Mouse (Mus musculus): ENCODE data around the gene St13. TPM values are rescaled to one million over a fixed set of nuclear protein-coding genes. Genes with fewer than 3 reads are reported as not detected.

Gene St13
- polyA plus RNA-seq, 1 experiment from 2014 or later, result 138 TPM

- no peak overlapping the region for H3K9ac ChIP-seq (ENCODE audit: low read depth, low read length)
- H3K36me3 ChIP-seq (ENCODE audit: control insufficient read depth, insufficient read depth, low read length), result peaks cover 20% of the 10 kb centered on the region
- 76% methylated on average over 4 of the region's 4 CpGs for WGBS (ENCODE audit: insufficient replicate concordance)
- ATAC-seq (replicated peaks; ENCODE audit: insufficient number of reproducible peaks, low FRiP score, low TSS enrichment), result no peak
- no peaks in the 10 kb centered on the region for H3K27me3 ChIP-seq (ENCODE audit: control insufficient read depth, insufficient read depth, low read length)
- no peak overlapping the region for H3K4me3 ChIP-seq (ENCODE audit: low read depth, low read length)
- H3K4me1 ChIP-seq (ENCODE audit: control insufficient read depth, insufficient read depth, low read length), result peaks cover 4% of the 10 kb centered on the region; the same call in 1 of the 2 replicates
- H3K4me2 ChIP-seq, result no peak overlapping the region
- no peaks in the 10 kb centered on the region for H3K9me3 ChIP-seq (replicated peaks; ENCODE audit: control insufficient read depth, low read length)
- no peak overlapping the region for H3K27ac ChIP-seq (ENCODE audit: low read depth, low read length)
Measured at GRCm38 (mm10) chr15:81324979-81325378, 74.9 kb downstream of the St13 start.

- 88% methylated on average over 3 of the region's 3 CpGs for WGBS (ENCODE audit: insufficient replicate concordance)
- no peaks in the 10 kb centered on the region for H3K4me1 ChIP-seq (ENCODE audit: control insufficient read depth, insufficient read depth, low read length)
- no peak overlapping the region for H3K9ac ChIP-seq (ENCODE audit: low read depth, low read length)
- no peak overlapping the region for H3K4me2 ChIP-seq
- ATAC-seq (replicated peaks; ENCODE audit: insufficient number of reproducible peaks, low FRiP score, low TSS enrichment), result no peak
- H3K4me3 ChIP-seq (ENCODE audit: low read depth, low read length), result no peak overlapping the region
- peaks cover 37% of the 10 kb centered on the region for H3K36me3 ChIP-seq (ENCODE audit: control insufficient read depth, insufficient read depth, low read length)
- no peaks in the 10 kb centered on the region for H3K9me3 ChIP-seq (replicated peaks; ENCODE audit: control insufficient read depth, low read length)
- H3K27me3 ChIP-seq (ENCODE audit: control insufficient read depth, insufficient read depth, low read length), result no peaks in the 10 kb centered on the region
- H3K27ac ChIP-seq (ENCODE audit: low read depth, low read length), result no peak overlapping the region
Measured at GRCm38 (mm10) chr15:81320137-81320536, 79.7 kb downstream of the St13 start.

GRCm38 (mm10) chr15:81319462-81319861 lies 80.4 kb downstream of the St13 start:
- H3K4me3 ChIP-seq (ENCODE audit: low read depth, low read length), result no peak overlapping the region
- no peak overlapping the region for H3K27ac ChIP-seq (ENCODE audit: low read depth, low read length)
- no peaks in the 10 kb centered on the region for H3K4me1 ChIP-seq (ENCODE audit: control insufficient read depth, insufficient read depth, low read length)
- H3K36me3 ChIP-seq (ENCODE audit: control insufficient read depth, insufficient read depth, low read length), result peaks cover 37% of the 10 kb centered on the region
- 90% methylated on average over 9 of the region's 9 CpGs for WGBS (ENCODE audit: insufficient replicate concordance)
- no peak for ATAC-seq (replicated peaks; ENCODE audit: insufficient number of reproducible peaks, low FRiP score, low TSS enrichment)
- no peaks in the 10 kb centered on the region for H3K9me3 ChIP-seq (replicated peaks; ENCODE audit: control insufficient read depth, low read length)
- no peak overlapping the region for H3K4me2 ChIP-seq
- H3K9ac ChIP-seq (ENCODE audit: low read depth, low read length), result no peak overlapping the region
- H3K27me3 ChIP-seq (ENCODE audit: control insufficient read depth, insufficient read depth, low read length), result no peaks in the 10 kb centered on the region

DNA sequence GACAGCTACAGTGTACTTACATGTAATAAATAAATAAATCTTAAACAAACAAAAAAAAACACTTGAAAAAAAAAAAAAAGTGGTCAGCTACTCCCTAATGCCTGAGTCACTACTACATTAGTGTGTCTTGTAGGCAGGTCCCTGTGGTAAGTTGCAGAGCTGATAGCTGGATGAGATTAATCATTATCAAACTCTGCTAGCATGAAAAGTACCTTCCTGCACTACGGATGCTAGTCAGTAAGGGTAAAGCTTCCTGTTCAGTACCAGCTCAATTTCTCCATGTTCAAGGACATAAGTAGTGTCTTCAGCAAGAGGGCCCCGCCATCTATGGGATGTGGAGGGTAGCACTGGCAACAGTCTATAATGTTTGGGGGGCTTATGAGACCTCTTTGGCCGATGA lies 85.9 kb downstream of the St13 start:
- WGBS (ENCODE audit: insufficient replicate concordance), result 94% methylated on average over 3 of the region's 3 CpGs

More for the DNA sequence above, 85.9 kb downstream of the St13 start:
- Histone ChIP-seq H3K4me2 (no peak overlapping the region), H3K9ac (ENCODE audit: low read depth, low read length) (no peak overlapping the region), H3K9me3 (replicated peaks; ENCODE audit: control insufficient read depth, low read length) (no peaks in the 10 kb centered on the region), H3K4me3 (ENCODE audit: low read depth, low read length) (no peak overlapping the region), H3K4me1 (ENCODE audit: control insufficient read depth, insufficient read depth, low read length) (no peaks in the 10 kb centered on the region), H3K36me3 (ENCODE audit: control insufficient read depth, insufficient read depth, low read length) (peaks cover 11% of the 10 kb centered on the region), H3K27me3 (ENCODE audit: control insufficient read depth, insufficient read depth, low read length) (no peaks in the 10 kb centered on the region), H3K27ac (ENCODE audit: low read depth, low read length) (no peak overlapping the region)
- no peak for ATAC-seq (replicated peaks; ENCODE audit: insufficient number of reproducible peaks, low FRiP score, low TSS enrichment)

Other genes with a start within 250 kb of the St13 start
- gene Mrtfa, start 209.3 kb downstream of the St13 start, polyA plus RNA-seq (2014; fragmentation: Nextera tagmentation; extraction: Ambion mirVana), result 15.3 and 20.9 TPM in 2 replicates
- 0.15 TPM in 1 of 2 replicates, not detected in the other for gene Mchr1, start 164.6 kb downstream of the St13 start, polyA plus RNA-seq (2014; fragmentation: Nextera tagmentation; extraction: Ambion mirVana)
- gene Slc25a17, start 39.3 kb downstream of the St13 start, polyA plus RNA-seq (2014; fragmentation: Nextera tagmentation; extraction: Ambion mirVana), result 58.7 and 59.6 TPM in 2 replicates
- 9.6 and 11.4 TPM in 2 replicates for gene Xpnpep3, start 61 bp upstream of the St13 start, polyA plus RNA-seq (2014; fragmentation: Nextera tagmentation; extraction: Ambion mirVana)
- 1.1 and 1.2 TPM in 2 replicates for gene Dnajb7, start 8.2 kb upstream of the St13 start, polyA plus RNA-seq (2014; fragmentation: Nextera tagmentation; extraction: Ambion mirVana)
- 397 and 442 TPM in 2 replicates for gene Rbx1, start 66.2 kb upstream of the St13 start, polyA plus RNA-seq (2014; fragmentation: Nextera tagmentation; extraction: Ambion mirVana)
- 21.4 and 26.9 TPM in 2 replicates for gene Ep300, start 185.3 kb upstream of the St13 start, polyA plus RNA-seq (2014; fragmentation: Nextera tagmentation; extraction: Ambion mirVana)

Measured in heart, embryonic 11.5 days (tissue).